In the genomic region with DNA sequence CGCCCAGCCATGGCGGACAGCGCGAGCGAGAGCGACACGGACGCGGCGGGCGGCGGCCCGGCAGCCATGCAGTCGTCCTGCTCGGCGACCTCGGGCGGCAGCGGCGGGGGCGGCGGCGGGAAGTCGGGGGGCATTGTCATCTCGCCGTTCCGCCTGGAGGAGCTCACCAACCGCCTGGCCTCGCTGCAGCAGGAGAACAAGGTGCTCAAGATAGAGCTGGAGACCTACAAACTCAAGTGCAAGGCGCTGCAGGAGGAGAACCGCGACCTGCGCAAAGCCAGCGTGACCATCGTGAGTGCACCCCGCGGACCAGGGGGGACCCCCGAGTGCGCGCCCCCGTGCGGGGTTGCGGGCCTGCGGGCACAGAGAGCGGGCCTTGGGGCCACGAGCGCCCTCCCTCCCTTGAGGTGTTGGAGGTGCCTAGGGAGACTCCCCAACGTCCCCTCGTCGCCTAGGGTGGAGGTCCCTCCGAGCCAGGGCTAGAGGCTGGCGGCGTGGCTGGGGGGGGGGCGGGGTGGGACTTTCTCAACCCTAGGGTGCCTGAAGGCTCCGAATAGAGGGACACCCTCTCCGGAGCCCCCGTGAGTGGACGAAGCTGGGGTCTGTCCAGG, we compare ENCODE assay signal across 8 mouse cellular contexts. TPM values are rescaled to one million over a fixed set of nuclear protein-coding genes. Genes with fewer than 3 reads are reported as not detected.
A peak's percentile ranks its signal among the peaks of the same experiment; 100 is the strongest.
DNase-seq lines count a peak whose midpoint lies in the region; ATAC-seq and TF ChIP-seq lines count a peak whose summit lies in the region.

No protein-coding gene starts in this region.

- H3K4me3 ChIP-seq in hindbrain, embryonic 13.5 days: peak overlapping the region; percentile 64
- H3K4me3 ChIP-seq in limb, embryonic 12.5 days (replicated peaks): peak overlapping the region; percentile 97
- peak overlapping the region; percentile 91 for H3K4me3 ChIP-seq in thymus, adult 2 months (ENCODE audit: control insufficient read depth, insufficient read depth, low read length)

- H3K27me3 ChIP-seq in hindbrain, embryonic 13.5 days: no peaks in the 10 kb centered on the region
- no peaks in the 10 kb centered on the region for H3K27me3 ChIP-seq in limb, embryonic 12.5 days
- H3K27me3 ChIP-seq in thymus, adult 2 months (ENCODE audit: control insufficient read depth, insufficient read depth, low read length): no peaks in the 10 kb centered on the region

- peak; percentile 6; the same call in 1 of the 2 replicates for ATAC-seq in erythroid progenitor cell, adult 5-6 weeks (replicated peaks; ENCODE audit: low FRiP score, poor library complexity, severe bottlenecking)
- ATAC-seq in hindbrain, embryonic 13.5 days (ENCODE audit: low FRiP score): peak; percentile 34
- peak; percentile 11; the same call in 1 of the 2 replicates for ATAC-seq in limb, embryonic 12.5 days (ENCODE audit: insufficient number of reproducible peaks, insufficient read depth, low FRiP score, low TSS enrichment, low read depth)

- no peak for TF ChIP-seq CTCF in thymus, adult 2 months (IDR thresholded peaks at IDR 0.05; ENCODE audit: borderline replicate concordance, control insufficient read depth, extremely low read depth, insufficient read depth, low read length, poor library complexity)

- WGBS in hindbrain, embryonic 13.5 days: under 1% methylated on average over 50 of the region's 58 CpGs
- WGBS in limb, embryonic 12.5 days: under 1% methylated on average over 56 of the region's 58 CpGs
- WGBS in thymus, adult 2 months: 1% methylated on average over 58 of the region's 58 CpGs

- peak overlapping the region; percentile 81 for H3K9ac ChIP-seq in hindbrain, embryonic 13.5 days
- peak overlapping the region; percentile 92 for H3K9ac ChIP-seq in limb, embryonic 12.5 days (replicated peaks)

- H3K9me3 ChIP-seq in hindbrain, embryonic 13.5 days: no peaks in the 10 kb centered on the region
- peaks cover 6% of the 10 kb centered on the region for H3K9me3 ChIP-seq in limb, embryonic 12.5 days

- DNase-seq in embryo, embryonic 10.5 days (ENCODE audit: low spot score): peak; percentile 45
- DNase-seq in embryo, embryonic 10 days (ENCODE audit: low spot score): no peak
- peak; percentile 40 for DNase-seq in NIH3T3 (ENCODE audit: low read depth)
- DNase-seq in naive thymus-derived CD4-positive, alpha-beta T cell, adult 2 months (ENCODE audit: low read depth): peak; percentile 46
- DNase-seq in thymus, adult 2 months: peak; percentile 64

- H3K4me2 ChIP-seq in hindbrain, embryonic 13.5 days: peak overlapping the region; percentile 67
- peak overlapping the region; percentile 85 for H3K4me2 ChIP-seq in limb, embryonic 12.5 days

- H3K27ac ChIP-seq in hindbrain, embryonic 13.5 days: peak overlapping the region; percentile 88
- peak overlapping the region; percentile 93 for H3K27ac ChIP-seq in limb, embryonic 12.5 days
- peak overlapping the region; percentile 4; the same call in 1 of the 2 replicates for H3K27ac ChIP-seq in thymus, adult 2 months (ENCODE audit: control insufficient read depth, insufficient read depth, low read length)

- no peak for TF ChIP-seq POLR2A in thymus, adult 2 months (IDR thresholded peaks at IDR 0.05; ENCODE audit: control insufficient read depth, extremely low read depth, insufficient read depth, low read length, poor library complexity)

- H3K4me1 ChIP-seq in hindbrain, embryonic 13.5 days (replicated peaks): peaks cover 47% of the 10 kb centered on the region
- H3K4me1 ChIP-seq in limb, embryonic 12.5 days (replicated peaks): peaks cover 30% of the 10 kb centered on the region
- peaks cover 26% of the 10 kb centered on the region for H3K4me1 ChIP-seq in thymus, adult 2 months (replicated peaks; ENCODE audit: control insufficient read depth, insufficient read depth, low read length)

- H3K36me3 ChIP-seq in hindbrain, embryonic 13.5 days: peaks cover 7% of the 10 kb centered on the region
- peaks cover 17% of the 10 kb centered on the region for H3K36me3 ChIP-seq in limb, embryonic 12.5 days
- no peaks in the 10 kb centered on the region for H3K36me3 ChIP-seq in thymus, adult 2 months (ENCODE audit: control insufficient read depth, insufficient read depth, low read length)

RNA-seq across cellular contexts. Expression of a gene that starts 0.5 kb away (rescaled TPM):
- total RNA-seq in erythroid progenitor cell, adult 5-6 weeks (2015; ENCODE audit: low replicate concordance): 25.2 and 45.0 TPM in 2 replicates
- total RNA-seq in erythroid progenitor cell, adult 5-6 weeks (2017; ENCODE audit: low replicate concordance): 46.6 and 61.2 TPM in 2 replicates
- 23.5 and 24.1 TPM in 2 replicates for polyA plus RNA-seq in hindbrain, embryonic 13.5 days (2015; fragmentation: Nextera tagmentation; extraction: Ambion mirVana)
- polyA plus RNA-seq in limb, embryonic 12.5 days (2016; fragmentation: Nextera tagmentation; extraction: Ambion mirVana): 14.3 and 15.5 TPM in 2 replicates
- 45.5 and 48.0 TPM in 2 replicates for polyA plus RNA-seq in thymus, adult 2 months (2012; rRNA removed)

Comparison
In these comparisons a context has a peak if more than half of its experiments do, and no peak if none do; other contexts are left out.
1. H3K27ac ChIP-seq: peak in every context shown above with its lines; median percentile 93 in limb, embryonic 12.5 days; 88 in hindbrain, embryonic 13.5 days; 4 in thymus, adult 2 months.